Mouse (Mus musculus) heart, adult 2 months (tissue): ENCODE measurements around the gene Gnai2.

ENCODE experiments used
- CTCF ChIP-seq: fragments of 200-600 bp; IDR thresholded peaks from 2 replicates; pipeline ENCODE4 v1.8.1; 2022; ENCODE audit warnings: antibody characterized with exemption, mild to moderate bottlenecking, moderate library complexity
- EP300 ChIP-seq: fragments of 200-500 bp; IDR thresholded peaks from 2 replicates; pipeline ENCODE4 v1.6.1; 2011; ENCODE audit warnings: low read depth, low read length, control low read depth; ENCODE audit not compliant: insufficient read depth
- POLR2A ChIP-seq: fragments of 200-500 bp; IDR thresholded peaks from 2 replicates; pipeline ENCODE4 v1.6.1; 2011; ENCODE audit warnings: mild to moderate bottlenecking, low read depth, low read length, control low read depth; ENCODE audit not compliant: insufficient read depth

DNA sequence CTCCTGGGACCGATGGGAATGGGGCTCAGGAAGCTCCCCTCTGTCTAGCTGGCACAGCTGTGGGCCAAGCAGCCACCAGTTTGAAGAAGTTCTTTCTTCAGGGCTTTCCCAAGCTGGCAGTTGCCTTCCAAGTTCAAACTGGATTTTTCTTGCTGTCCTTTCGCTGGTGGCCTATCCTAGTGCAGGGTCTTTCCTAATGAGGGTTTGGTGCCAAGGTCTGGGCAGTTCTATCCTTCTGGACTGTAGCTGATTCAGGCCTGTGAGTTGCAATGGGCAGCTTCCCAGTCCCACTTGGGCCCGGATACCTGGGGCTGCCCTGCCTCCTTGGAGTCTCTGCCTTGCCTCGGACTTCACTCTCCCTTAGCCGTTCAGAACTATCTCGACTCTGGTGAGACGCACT, 15.1 kb upstream of the Gnai2 start:
- TF ChIP-seq CTCF (no peak), EP300 (no peak), POLR2A (no peak)
